Mouse (Mus musculus): ENCODE results near the gene Tlr8. TPM values are rescaled to one million over a fixed set of nuclear protein-coding genes. Genes with fewer than 3 reads are reported as not detected.
A peak's percentile ranks its signal among the peaks of the same experiment; 100 is the strongest.

The Tlr8 gene
- polyA plus RNA-seq, 1 experiment from 2014 or later = 0.17 TPM

- no peak overlapping the region for H3K4me3 ChIP-seq (ENCODE audit: low read depth, low read length)
- no peaks in the 10 kb centered on the region for H3K36me3 ChIP-seq (ENCODE audit: control insufficient read depth, insufficient read depth, low read length)
- WGBS = 79% methylated on average over 1 of the region's 1 CpGs
These were observed 34.3 kb downstream of the Tlr8 start for GRCm38 (mm10) chrX:167229819-167230218.

DNA sequence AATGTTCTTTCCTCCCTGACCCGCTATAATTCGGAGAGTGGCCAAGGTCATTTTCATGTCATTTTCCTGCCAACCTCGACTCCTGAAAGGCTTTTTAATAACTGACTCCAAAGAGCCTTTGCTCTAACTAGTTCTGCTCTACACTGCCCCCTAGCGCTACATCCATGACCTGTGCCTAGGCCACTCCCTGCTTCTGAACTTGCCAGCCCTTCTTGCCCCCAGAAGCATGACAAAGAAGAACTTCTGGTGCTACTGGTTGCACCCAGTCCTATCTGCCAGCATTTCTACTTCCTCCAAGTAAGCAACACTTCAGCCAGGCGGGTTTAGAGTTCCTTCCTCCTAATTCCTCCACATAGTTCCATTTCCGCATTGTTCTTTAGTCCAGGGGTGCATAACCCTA lies 34.9 kb downstream of the Tlr8 start:
- H3K4me1 ChIP-seq (replicated peaks; ENCODE audit: control insufficient read depth, insufficient read depth, low read length) = no peaks in the 10 kb centered on the region
- no peaks in the 10 kb centered on the region for H3K36me3 ChIP-seq (ENCODE audit: control insufficient read depth, insufficient read depth, low read length)
- H3K27me3 ChIP-seq (ENCODE audit: control insufficient read depth, insufficient read depth, low read length) = peaks cover 2% of the 10 kb centered on the region; the same call in 1 of the 2 replicates
- ATAC-seq (replicated peaks; ENCODE audit: low FRiP score) = no peak
- DNase-seq (ENCODE audit: low spot score) = no peak
- no peak overlapping the region for H3K27ac ChIP-seq (ENCODE audit: low read depth, low read length)
- 46% methylated on average over 6 of the region's 6 CpGs for WGBS
- no peaks in the 10 kb centered on the region for H3K9me3 ChIP-seq (ENCODE audit: control insufficient read depth, low read length)
- H3K4me2 ChIP-seq (ENCODE audit: low read depth, low read length, severe bottlenecking) = no peak overlapping the region
- no peak overlapping the region for H3K9ac ChIP-seq (ENCODE audit: low read length)
- H3K4me3 ChIP-seq (ENCODE audit: low read depth, low read length) = no peak overlapping the region

More at GRCm38 (mm10) chrX:167229819-167230218, 34.3 kb downstream of the Tlr8 start:
- Histone ChIP-seq H3K9me3 (ENCODE audit: control insufficient read depth, low read length) (no peaks in the 10 kb centered on the region), H3K27me3 (ENCODE audit: control insufficient read depth, insufficient read depth, low read length) (peaks cover 2% of the 10 kb centered on the region; the same call in 1 of the 2 replicates), H3K27ac (ENCODE audit: low read depth, low read length) (no peak overlapping the region), H3K4me2 (ENCODE audit: low read depth, low read length, severe bottlenecking) (no peak overlapping the region), H3K4me1 (replicated peaks; ENCODE audit: control insufficient read depth, insufficient read depth, low read length) (no peaks in the 10 kb centered on the region), H3K9ac (ENCODE audit: low read length) (no peak overlapping the region)
- DNase-seq (ENCODE audit: low spot score) = no peak
- ATAC-seq (replicated peaks; ENCODE audit: low FRiP score) = no peak

- H3K4me3 ChIP-seq (ENCODE audit: low read depth, low read length) = no peak overlapping the region
- peaks cover 2% of the 10 kb centered on the region; the same call in 1 of the 2 replicates for H3K27me3 ChIP-seq (ENCODE audit: control insufficient read depth, insufficient read depth, low read length)
- ATAC-seq (replicated peaks; ENCODE audit: low FRiP score) (no peak), DNase-seq (ENCODE audit: low spot score) (no peak)
- no peaks in the 10 kb centered on the region for H3K4me1 ChIP-seq (replicated peaks; ENCODE audit: control insufficient read depth, insufficient read depth, low read length)
- no peak overlapping the region for H3K4me2 ChIP-seq (ENCODE audit: low read depth, low read length, severe bottlenecking)
- H3K36me3 ChIP-seq (ENCODE audit: control insufficient read depth, insufficient read depth, low read length) = no peaks in the 10 kb centered on the region
- whole genome bisulfite sequencing = 95% methylated on average over 6 of the region's 6 CpGs
- no peaks in the 10 kb centered on the region for H3K9me3 ChIP-seq (ENCODE audit: control insufficient read depth, low read length)
- no peak overlapping the region for H3K9ac ChIP-seq (ENCODE audit: low read length)
- H3K27ac ChIP-seq (ENCODE audit: low read depth, low read length) = no peak overlapping the region
These were observed 36.4 kb downstream of the Tlr8 start for GRCm38 (mm10) chrX:167227756-167228155.

DNA sequence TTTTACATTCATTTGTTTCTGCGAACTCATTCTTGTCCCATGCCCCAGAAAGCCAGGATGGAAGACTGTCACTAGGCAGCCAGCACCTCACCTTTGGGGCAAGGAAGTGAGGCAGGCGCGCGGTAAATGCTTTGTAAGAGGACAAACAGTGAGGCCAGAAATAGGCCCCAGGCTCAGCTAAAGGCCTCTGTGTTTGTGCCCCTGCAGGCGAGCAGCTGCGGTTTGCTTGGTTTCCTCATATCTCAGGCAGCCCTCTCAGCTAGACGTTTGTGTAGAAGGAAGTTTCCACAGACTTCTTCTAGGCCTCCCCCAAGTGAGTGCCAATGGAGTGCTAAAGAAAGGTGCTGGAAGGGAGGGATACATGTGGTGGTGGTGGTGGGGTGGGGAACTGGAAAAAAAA lies 37.0 kb downstream of the Tlr8 start:
- H3K9ac ChIP-seq (ENCODE audit: low read length) = no peak overlapping the region
- no peaks in the 10 kb centered on the region for H3K9me3 ChIP-seq (ENCODE audit: control insufficient read depth, low read length)
- WGBS = 77% methylated on average over 7 of the region's 7 CpGs
- H3K36me3 ChIP-seq (ENCODE audit: control insufficient read depth, insufficient read depth, low read length) = no peaks in the 10 kb centered on the region
- H3K27me3 ChIP-seq (ENCODE audit: control insufficient read depth, insufficient read depth, low read length) = peaks cover 2% of the 10 kb centered on the region; the same call in 1 of the 2 replicates
- H3K4me3 ChIP-seq (ENCODE audit: low read depth, low read length) = no peak overlapping the region
- H3K4me1 ChIP-seq (replicated peaks; ENCODE audit: control insufficient read depth, insufficient read depth, low read length) = no peaks in the 10 kb centered on the region
- ATAC-seq (replicated peaks; ENCODE audit: low FRiP score) (no peak), DNase-seq (ENCODE audit: low spot score) (no peak)
- H3K4me2 ChIP-seq (ENCODE audit: low read depth, low read length, severe bottlenecking) = no peak overlapping the region
- H3K27ac ChIP-seq (ENCODE audit: low read depth, low read length) = no peak overlapping the region

GRCm38 (mm10) chrX:167226570-167226969 lies 37.6 kb downstream of the Tlr8 start:
- Histone ChIP-seq H3K4me3 (ENCODE audit: low read depth, low read length) (no peak overlapping the region), H3K9ac (ENCODE audit: low read length) (no peak overlapping the region), H3K36me3 (ENCODE audit: control insufficient read depth, insufficient read depth, low read length) (no peaks in the 10 kb centered on the region), H3K27me3 (ENCODE audit: control insufficient read depth, insufficient read depth, low read length) (peaks cover 2% of the 10 kb centered on the region; the same call in 1 of the 2 replicates), H3K9me3 (ENCODE audit: control insufficient read depth, low read length) (no peaks in the 10 kb centered on the region), H3K4me1 (replicated peaks; ENCODE audit: control insufficient read depth, insufficient read depth, low read length) (no peaks in the 10 kb centered on the region), H3K4me2 (ENCODE audit: low read depth, low read length, severe bottlenecking) (no peak overlapping the region), H3K27ac (ENCODE audit: low read depth, low read length) (no peak overlapping the region)
- DNase-seq (ENCODE audit: low spot score) (no peak), ATAC-seq (replicated peaks; ENCODE audit: low FRiP score) (no peak)
- WGBS = 93% methylated on average over 5 of the region's 5 CpGs

DNA sequence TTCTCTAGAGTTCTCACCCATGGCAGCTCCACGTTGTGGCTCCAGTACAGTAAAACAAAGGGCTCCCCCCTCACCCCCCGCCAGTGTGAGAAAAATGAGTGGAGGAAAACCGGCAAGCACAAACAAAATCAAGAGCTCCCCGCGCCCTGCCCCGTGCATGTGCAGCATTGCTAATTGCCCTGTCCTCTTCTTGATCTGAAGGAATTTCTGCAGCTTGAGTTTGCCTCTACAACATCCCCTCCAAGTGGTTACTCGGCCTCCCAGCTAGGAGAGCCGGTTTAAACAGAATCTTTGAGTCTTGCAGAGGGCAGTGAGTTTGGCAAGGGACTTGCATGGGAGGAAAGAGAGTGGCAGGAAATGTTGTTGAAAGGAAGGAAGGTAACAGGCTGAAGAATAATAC lies 51.4 kb downstream of the Tlr8 start:
- H3K4me3 ChIP-seq (ENCODE audit: low read depth, low read length) = no peak overlapping the region
- 26% methylated on average over 8 of the region's 8 CpGs for WGBS
- no peaks in the 10 kb centered on the region; the same call in 1 of the 2 replicates for H3K27me3 ChIP-seq (ENCODE audit: control insufficient read depth, insufficient read depth, low read length)
- no peaks in the 10 kb centered on the region for H3K36me3 ChIP-seq (ENCODE audit: control insufficient read depth, insufficient read depth, low read length)
- H3K9ac ChIP-seq (ENCODE audit: low read length) = no peak overlapping the region
- H3K4me1 ChIP-seq (replicated peaks; ENCODE audit: control insufficient read depth, insufficient read depth, low read length) = no peaks in the 10 kb centered on the region; the same call in 1 of the 2 replicates
- ATAC-seq (replicated peaks; ENCODE audit: low FRiP score) (peak; percentile 47), DNase-seq (ENCODE audit: low spot score) (no peak)
- no peak overlapping the region for H3K4me2 ChIP-seq (ENCODE audit: low read depth, low read length, severe bottlenecking)
- peak overlapping the region; percentile 46; the same call in 1 of the 2 replicates for H3K27ac ChIP-seq (ENCODE audit: low read depth, low read length)
- no peaks in the 10 kb centered on the region for H3K9me3 ChIP-seq (ENCODE audit: control insufficient read depth, low read length)

GRCm38 (mm10) chrX:167211871-167212555 lies 52.1 kb downstream of the Tlr8 start:
- H3K27ac ChIP-seq (ENCODE audit: low read depth, low read length) = peak overlapping the region; percentile 46; the same call in 1 of the 2 replicates
- no peaks in the 10 kb centered on the region; the same call in 1 of the 2 replicates for H3K27me3 ChIP-seq (ENCODE audit: control insufficient read depth, insufficient read depth, low read length)
- H3K9me3 ChIP-seq (ENCODE audit: control insufficient read depth, low read length) = no peaks in the 10 kb centered on the region
- ATAC-seq (replicated peaks; ENCODE audit: low FRiP score) (peak; percentile 39), DNase-seq (ENCODE audit: low spot score) (no peak)
- no peak overlapping the region for H3K9ac ChIP-seq (ENCODE audit: low read length)
- H3K4me1 ChIP-seq (replicated peaks; ENCODE audit: control insufficient read depth, insufficient read depth, low read length) = no peaks in the 10 kb centered on the region; the same call in 1 of the 2 replicates
- 40% methylated on average over 9 of the region's 9 CpGs for WGBS
- H3K36me3 ChIP-seq (ENCODE audit: control insufficient read depth, insufficient read depth, low read length) = no peaks in the 10 kb centered on the region; the same call in 1 of the 2 replicates
- no peak overlapping the region for H3K4me3 ChIP-seq (ENCODE audit: low read depth, low read length)
- no peak overlapping the region for H3K4me2 ChIP-seq (ENCODE audit: low read depth, low read length, severe bottlenecking)

DNA sequence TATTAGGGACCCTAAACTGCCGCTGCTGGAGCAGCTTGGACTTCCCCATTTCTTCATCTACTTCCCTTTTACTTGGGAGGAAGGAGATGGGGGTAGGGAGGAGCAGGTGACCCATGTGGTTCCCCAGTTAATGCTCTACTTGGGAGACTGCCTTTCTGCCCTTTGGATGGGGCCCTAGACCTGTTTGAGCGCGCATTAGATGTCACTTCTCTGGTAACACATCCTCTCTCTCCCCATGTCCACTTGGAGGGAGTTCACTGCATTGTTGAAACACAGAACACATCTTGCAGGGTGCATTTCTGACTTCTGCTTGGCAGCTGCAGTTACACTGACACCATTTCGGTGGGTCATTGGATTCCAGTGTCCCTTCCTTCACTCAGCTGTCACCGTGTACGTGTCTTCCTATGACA lies 53.8 kb downstream of the Tlr8 start:
- Histone ChIP-seq H3K36me3 (ENCODE audit: control insufficient read depth, insufficient read depth, low read length) (no peaks in the 10 kb centered on the region; the same call in 1 of the 2 replicates), H3K4me1 (replicated peaks; ENCODE audit: control insufficient read depth, insufficient read depth, low read length) (no peaks in the 10 kb centered on the region; the same call in 1 of the 2 replicates), H3K9ac (ENCODE audit: low read length) (no peak overlapping the region), H3K4me3 (ENCODE audit: low read depth, low read length) (no peak overlapping the region), H3K4me2 (ENCODE audit: low read depth, low read length, severe bottlenecking) (no peak overlapping the region), H3K27me3 (ENCODE audit: control insufficient read depth, insufficient read depth, low read length) (peaks cover 5% of the 10 kb centered on the region; the same call in 1 of the 2 replicates), H3K9me3 (ENCODE audit: control insufficient read depth, low read length) (no peaks in the 10 kb centered on the region), H3K27ac (ENCODE audit: low read depth, low read length) (no peak overlapping the region)
- DNase-seq (ENCODE audit: low spot score) (no peak), ATAC-seq (replicated peaks; ENCODE audit: low FRiP score) (no peak)
- WGBS = 52% methylated on average over 6 of the region's 6 CpGs

Data from forebrain, embryonic 11.5 days (tissue).